Comparison of ENCODE assay signal across 7 mouse cellular contexts in the genomic region with DNA sequence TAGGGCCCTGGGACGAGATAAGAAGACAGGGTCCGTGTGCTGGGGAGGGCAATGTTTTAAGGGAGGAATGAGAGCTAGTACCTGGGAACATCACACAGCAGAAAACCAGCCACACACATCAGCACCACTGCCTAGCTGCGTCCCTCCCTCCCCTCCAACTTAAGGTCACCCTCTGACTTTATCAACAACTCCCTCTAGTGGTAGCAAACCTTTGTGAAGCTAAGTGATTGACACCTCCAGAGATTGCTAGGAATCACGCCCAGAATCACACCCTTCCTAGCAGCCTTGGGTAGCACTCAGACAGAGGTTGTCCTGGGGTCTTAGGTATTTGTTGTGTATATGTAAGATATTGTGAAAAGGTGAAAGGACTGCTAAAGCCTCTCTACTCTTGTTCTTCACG. TPM values are rescaled to one million over a fixed set of nuclear protein-coding genes. Genes with fewer than 3 reads are reported as not detected.
DNase-seq lines count a peak whose midpoint lies in the region.

No protein-coding gene starts in this region.

- DNase-seq in kidney, postnatal 36 days: peak; percentile 20 to 34
- no peak for DNase-seq in kidney, adult 8-10 months
- peak; percentile 8 for DNase-seq in MN1 (ENCODE audit: low spot score)
- DNase-seq in c-Kit-positive CD71-positive TER-119-positive erythroid progenitor cells, embryonic 14.5 days (ENCODE audit: low spot score): peak; percentile 32
- DNase-seq in mesoderm, embryonic 11.5 days (ENCODE audit: low read depth, low spot score): peak; percentile 39
- DNase-seq in layer of hippocampus, postnatal 36 days: no peak
- no peak for DNase-seq in left cerebral cortex, adult 11 months (ENCODE audit: low spot score)

RNA-seq across cellular contexts. Expression of a gene that starts 56.4 kb away (rescaled TPM):
- 10 to 100 TPM; 34.6 to 34.9 TPM for total RNA-seq in layer of hippocampus, postnatal 36 days (2021)

Comparison
In these comparisons a context has a peak if more than half of its experiments do, and no peak if none do; other contexts are left out.
1. DNase-seq: peak in kidney, postnatal 36 days (2 of 2), MN1 (single experiment), c-Kit-positive CD71-positive TER-119-positive erythroid progenitor cells, embryonic 14.5 days (single experiment) and mesoderm, embryonic 11.5 days (single experiment); none in kidney, adult 8-10 months (0 of 2), layer of hippocampus, postnatal 36 days (0 of 2) and left cerebral cortex, adult 11 months (single experiment).